Mouse (Mus musculus): Measurements from ENCODE around the gene Prokr1. TPM values are rescaled to one million over a fixed set of nuclear protein-coding genes. Genes with fewer than 3 reads are reported as not detected.
A peak's percentile ranks its signal among the peaks of the same experiment; 100 is the strongest.

Gene Prokr1
- total and polyA plus RNA-seq, 2 experiments from 2014 or later: 1.6 to 3.1 TPM

GRCm38 (mm10) chr6:87567686-87568593 is 22.6 kb downstream of the Prokr1 start:
- H3K27me3 ChIP-seq (ENCODE audit: insufficient read depth, low read length): no peaks in the 10 kb centered on the region
- 65% methylated on average over 9 of the region's 9 CpGs for WGBS
- no peak overlapping the region for H3K27ac ChIP-seq (ENCODE audit: low read depth, low read length)
- H3K9me3 ChIP-seq (ENCODE audit: low read length): no peaks in the 10 kb centered on the region
- ATAC-seq (no peak), DNase-seq (no peak)
- H3K4me2 ChIP-seq (ENCODE audit: low read depth): no peak overlapping the region
- no peak for TF ChIP-seq CTCF (IDR thresholded peaks at IDR 0.05; ENCODE audit: low read depth)
- no peak overlapping the region for H3K4me3 ChIP-seq (ENCODE audit: low read depth, low read length)
- no peak overlapping the region for H3K9ac ChIP-seq
- no peaks in the 10 kb centered on the region for H3K36me3 ChIP-seq (ENCODE audit: insufficient read depth)
- H3K4me1 ChIP-seq (ENCODE audit: insufficient read depth): no peaks in the 10 kb centered on the region

GRCm38 (mm10) chr6:87565166-87565565 is 25.4 kb downstream of the Prokr1 start:
- Histone ChIP-seq H3K27me3 (ENCODE audit: insufficient read depth, low read length) (no peaks in the 10 kb centered on the region), H3K4me1 (ENCODE audit: insufficient read depth) (no peaks in the 10 kb centered on the region), H3K9ac (no peak overlapping the region), H3K9me3 (ENCODE audit: low read length) (no peaks in the 10 kb centered on the region), H3K27ac (ENCODE audit: low read depth, low read length) (no peak overlapping the region), H3K36me3 (ENCODE audit: insufficient read depth) (no peaks in the 10 kb centered on the region), H3K4me3 (ENCODE audit: low read depth, low read length) (no peak overlapping the region), H3K4me2 (ENCODE audit: low read depth) (no peak overlapping the region)
- WGBS: 60% methylated on average over 5 of the region's 5 CpGs
- TF ChIP-seq CTCF (IDR thresholded peaks at IDR 0.05; ENCODE audit: low read depth): no peak
- ATAC-seq (no peak), DNase-seq (peak; percentile 24)

- Histone ChIP-seq H3K36me3 (ENCODE audit: insufficient read depth) (no peaks in the 10 kb centered on the region), H3K4me3 (ENCODE audit: low read depth, low read length) (no peak overlapping the region), H3K4me1 (ENCODE audit: insufficient read depth) (no peaks in the 10 kb centered on the region), H3K27me3 (ENCODE audit: insufficient read depth, low read length) (no peaks in the 10 kb centered on the region), H3K9ac (no peak overlapping the region), H3K4me2 (ENCODE audit: low read depth) (no peak overlapping the region), H3K27ac (ENCODE audit: low read depth, low read length) (no peak overlapping the region), H3K9me3 (ENCODE audit: low read length) (no peaks in the 10 kb centered on the region)
- DNase-seq: no peak
- WGBS: 90% methylated on average over 4 of the region's 4 CpGs
- no peak for ATAC-seq
- no peak for TF ChIP-seq CTCF (IDR thresholded peaks at IDR 0.05; ENCODE audit: low read depth)
These were observed 26.2 kb downstream of the Prokr1 start for GRCm38 (mm10) chr6:87564356-87564755.

- Histone ChIP-seq H3K4me2 (ENCODE audit: low read depth) (no peak overlapping the region), H3K27ac (ENCODE audit: low read depth, low read length) (no peak overlapping the region), H3K4me1 (ENCODE audit: insufficient read depth) (no peaks in the 10 kb centered on the region), H3K27me3 (ENCODE audit: insufficient read depth, low read length) (no peaks in the 10 kb centered on the region), H3K4me3 (ENCODE audit: low read depth, low read length) (no peak overlapping the region), H3K9me3 (ENCODE audit: low read length) (no peaks in the 10 kb centered on the region), H3K9ac (no peak overlapping the region), H3K36me3 (ENCODE audit: insufficient read depth) (no peaks in the 10 kb centered on the region)
- WGBS: 94% methylated on average over 3 of the region's 3 CpGs
- ATAC-seq (no peak), DNase-seq (no peak)
- no peak for TF ChIP-seq CTCF (IDR thresholded peaks at IDR 0.05; ENCODE audit: low read depth)
These were observed 36.8 kb downstream of the Prokr1 start for GRCm38 (mm10) chr6:87553724-87554123.

- no peak overlapping the region for H3K9ac ChIP-seq
These were observed 38.3 kb downstream of the Prokr1 start for GRCm38 (mm10) chr6:87552054-87552807.

GRCm38 (mm10) chr6:87547836-87548235 is 42.7 kb downstream of the Prokr1 start:
- Histone ChIP-seq H3K4me1 (ENCODE audit: insufficient read depth) (no peaks in the 10 kb centered on the region), H3K4me3 (ENCODE audit: low read depth, low read length) (no peak overlapping the region), H3K36me3 (ENCODE audit: insufficient read depth) (no peaks in the 10 kb centered on the region), H3K27me3 (ENCODE audit: insufficient read depth, low read length) (no peaks in the 10 kb centered on the region), H3K4me2 (ENCODE audit: low read depth) (no peak overlapping the region), H3K27ac (ENCODE audit: low read depth, low read length) (no peak overlapping the region), H3K9ac (no peak overlapping the region), H3K9me3 (ENCODE audit: low read length) (peaks cover 5% of the 10 kb centered on the region; the same call in 1 of the 2 replicates)
- no peak for DNase-seq
- WGBS: 89% methylated on average over 7 of the region's 7 CpGs
- TF ChIP-seq CTCF (IDR thresholded peaks at IDR 0.05; ENCODE audit: low read depth): no peak
- ATAC-seq: no peak

More at GRCm38 (mm10) chr6:87552054-87552807, 38.3 kb downstream of the Prokr1 start:
- Histone ChIP-seq H3K4me2 (ENCODE audit: low read depth) (no peak overlapping the region), H3K36me3 (ENCODE audit: insufficient read depth) (no peaks in the 10 kb centered on the region), H3K4me1 (ENCODE audit: insufficient read depth) (no peaks in the 10 kb centered on the region), H3K4me3 (ENCODE audit: low read depth, low read length) (no peak overlapping the region), H3K9me3 (ENCODE audit: low read length) (no peaks in the 10 kb centered on the region), H3K27ac (ENCODE audit: low read depth, low read length) (no peak overlapping the region), H3K27me3 (ENCODE audit: insufficient read depth, low read length) (no peaks in the 10 kb centered on the region)
- 60% methylated on average over 7 of the region's 7 CpGs for WGBS
- peak; percentile 37 for DNase-seq
- no peak for ATAC-seq
- TF ChIP-seq CTCF (IDR thresholded peaks at IDR 0.05; ENCODE audit: low read depth): peak; percentile 45; the same call in 1 of the 2 replicates

GRCm38 (mm10) chr6:87547431-87547830 is 43.1 kb downstream of the Prokr1 start:
- Histone ChIP-seq H3K4me2 (ENCODE audit: low read depth) (no peak overlapping the region), H3K4me3 (ENCODE audit: low read depth, low read length) (no peak overlapping the region), H3K9ac (no peak overlapping the region), H3K27ac (ENCODE audit: low read depth, low read length) (no peak overlapping the region), H3K9me3 (ENCODE audit: low read length) (peaks cover 5% of the 10 kb centered on the region; the same call in 1 of the 2 replicates), H3K36me3 (ENCODE audit: insufficient read depth) (no peaks in the 10 kb centered on the region), H3K4me1 (ENCODE audit: insufficient read depth) (no peaks in the 10 kb centered on the region), H3K27me3 (ENCODE audit: insufficient read depth, low read length) (no peaks in the 10 kb centered on the region)
- DNase-seq (no peak), ATAC-seq (no peak)
- 86% methylated on average over 4 of the region's 4 CpGs for WGBS
- no peak for TF ChIP-seq CTCF (IDR thresholded peaks at IDR 0.05; ENCODE audit: low read depth)
